Mouse (Mus musculus) liver, embryonic 12.5 days (tissue): ENCODE results near the gene Srgap2. TPM values are rescaled to one million over a fixed set of nuclear protein-coding genes. Genes with fewer than 3 reads are reported as not detected.
"Not testable (repeated sequence)": the region's sequence is repeated elsewhere in the genome, so short reads cannot be mapped to it uniquely, and the experiment has no call there.

ENCODE experiments used
- ATAC-seq: fragments of 200-750 bp; cut with Nextera tagmentation; 2 replicates; pipeline ENCODE4 v1.8.0; 2017; ENCODE audit warnings: moderate number of reproducible peaks, mild to moderate bottlenecking, moderate library complexity
- H3K27ac ChIP-seq: fragments of 300-500 bp; sonication (generic); 2 replicates; pipeline ENCODE4 v1.5.1; 2016; ENCODE audit warnings: mild to moderate bottlenecking
- H3K27me3 ChIP-seq: fragments of 300-500 bp; sonication (generic); replicated peaks from 2 replicates; pipeline ENCODE4 v1.6.1; 2016; ENCODE audit warnings: mild to moderate bottlenecking, moderate library complexity
- H3K36me3 ChIP-seq: fragments of 300-500 bp; sonication (generic); 2 replicates; pipeline ENCODE4 v1.6.1; 2016; ENCODE audit warnings: mild to moderate bottlenecking, moderate library complexity
- H3K4me1 ChIP-seq: fragments of 300-500 bp; sonication (generic); 2 replicates; pipeline ENCODE4 v1.6.1; 2016
- H3K4me2 ChIP-seq: fragments of 300-500 bp; sonication (generic); 2 replicates; pipeline ENCODE4 v1.6.1; 2016; ENCODE audit warnings: mild to moderate bottlenecking, moderate library complexity
- H3K4me3 ChIP-seq: fragments of 300-500 bp; sonication (generic); 2 replicates; pipeline ENCODE4 v1.5.1; 2016; ENCODE audit warnings: mild to moderate bottlenecking, moderate library complexity
- H3K9ac ChIP-seq: fragments of 300-500 bp; sonication (generic); 2 replicates; pipeline ENCODE4 v1.6.1; 2016; ENCODE audit warnings: mild to moderate bottlenecking, moderate library complexity
- H3K9me3 ChIP-seq: fragments of 300-500 bp; sonication (generic); replicated peaks from 2 replicates; pipeline ENCODE4 v1.6.1; 2016; ENCODE audit warnings: mild to moderate bottlenecking, moderate library complexity
- WGBS: fragments of 180-500 bp; shearing (Covaris S2); methylation state at CpG from one replicate; pipeline ENCODE4 v1.1.7; 2016; ENCODE audit not compliant: insufficient replicate concordance; 5-methylcytosine and 5-hydroxymethylcytosine counted together
- polyA plus RNA-seq: library from polyadenylated mRNA; unstranded; fragments of >200 nt; fragmentation: Nextera tagmentation; extraction: Ambion mirVana; gene quantifications from 2 replicates; pipeline ENCODE4 v1.2.1, GENCODE M21; 2016

The Srgap2 gene
- polyA plus RNA-seq, 1 experiment from 2014 or later = 5.8 TPM

DNA sequence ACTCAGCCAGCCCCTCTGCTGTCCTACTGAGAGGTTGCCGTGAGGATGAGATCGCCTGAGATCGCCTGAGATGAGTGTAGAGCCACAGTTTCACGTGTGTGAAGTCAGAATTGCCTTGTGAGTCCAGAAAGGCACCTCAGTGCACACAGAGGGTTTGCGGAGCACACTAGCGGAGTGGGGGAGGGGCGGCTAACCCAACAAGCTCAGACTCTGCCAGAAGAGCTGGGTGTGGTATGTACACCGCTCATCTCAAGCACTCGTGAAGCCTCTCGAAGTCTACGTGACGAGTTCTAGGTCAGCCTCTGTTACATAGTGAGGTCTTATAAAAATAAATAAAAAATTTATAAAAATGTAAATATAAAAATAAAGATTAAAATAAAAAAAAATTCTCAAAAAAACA lies 263.2 kb downstream of the Srgap2 start:
- no peak overlapping the region for H3K27ac ChIP-seq
- no peak overlapping the region for H3K4me2 ChIP-seq
- no peaks in the 10 kb centered on the region for H3K36me3 ChIP-seq
- no peaks in the 10 kb centered on the region for H3K4me1 ChIP-seq
- peaks cover 30% of the 10 kb centered on the region for H3K27me3 ChIP-seq
- no peaks in the 10 kb centered on the region for H3K9me3 ChIP-seq
- WGBS = 56% methylated on average over 12 of the region's 12 CpGs
- ATAC-seq = no peak
- no peak overlapping the region for H3K9ac ChIP-seq
- H3K4me3 ChIP-seq = no peak overlapping the region

DNA sequence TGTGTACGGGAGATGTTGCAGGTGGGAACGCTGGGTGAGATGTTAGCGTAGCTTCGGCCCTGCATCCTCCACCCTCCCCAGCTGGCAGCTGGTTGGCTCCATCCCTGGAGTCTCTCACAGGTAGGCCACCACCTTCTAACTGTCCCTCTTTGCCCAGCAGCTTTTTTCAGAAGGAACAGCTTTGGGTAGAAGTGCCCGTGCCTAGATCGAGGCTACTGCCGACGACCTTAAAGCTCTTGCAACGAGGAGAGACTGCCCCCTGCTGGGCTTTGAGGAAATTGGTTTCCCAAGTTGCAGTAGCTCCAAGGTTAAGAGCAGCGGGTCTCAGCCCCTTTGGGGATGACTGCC lies 266.9 kb downstream of the Srgap2 start:
- H3K9ac ChIP-seq = no peak overlapping the region
- no peak overlapping the region for H3K4me3 ChIP-seq
- H3K27ac ChIP-seq = no peak overlapping the region
- no peak for ATAC-seq
- H3K36me3 ChIP-seq = no peaks in the 10 kb centered on the region
- peaks cover 35% of the 10 kb centered on the region for H3K27me3 ChIP-seq
- WGBS = 30% methylated on average over 10 of the region's 10 CpGs
- no peaks in the 10 kb centered on the region for H3K9me3 ChIP-seq
- no peak overlapping the region for H3K4me2 ChIP-seq
- no peaks in the 10 kb centered on the region for H3K4me1 ChIP-seq

- Histone ChIP-seq H3K9ac (no peak overlapping the region), H3K36me3 (no peaks in the 10 kb centered on the region), H3K9me3 (no peaks in the 10 kb centered on the region), H3K27ac (no peak overlapping the region), H3K4me2 (no peak overlapping the region), H3K4me1 (no peaks in the 10 kb centered on the region), H3K27me3 (peaks cover 40% of the 10 kb centered on the region), H3K4me3 (no peak overlapping the region)
- no peak for ATAC-seq
- 49% methylated on average over 10 of the region's 10 CpGs for WGBS
Measured at GRCm38 (mm10) chr1:131259632-131260308, 267.4 kb downstream of the Srgap2 start.

DNA sequence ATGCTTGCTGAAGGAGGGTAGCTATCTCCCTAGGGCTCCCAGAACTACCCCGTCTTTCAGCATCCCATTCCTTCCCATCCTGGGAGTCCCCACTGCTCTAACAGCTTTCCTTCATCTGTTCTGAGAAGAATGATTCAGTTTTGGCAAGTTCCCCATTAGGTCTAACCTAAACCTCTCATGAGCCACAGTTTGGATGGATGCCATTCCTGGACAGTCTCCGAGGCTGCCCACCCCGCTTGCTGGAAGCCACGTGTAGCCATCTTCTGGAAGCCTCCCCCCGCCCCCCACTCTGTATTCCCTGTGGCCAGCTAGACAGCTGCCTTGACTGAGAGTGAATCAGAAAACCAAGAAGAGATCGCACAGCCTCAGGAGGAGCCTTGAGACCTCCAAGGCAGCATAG lies 269.9 kb downstream of the Srgap2 start:
- Histone ChIP-seq H3K27me3 (peaks cover 50% of the 10 kb centered on the region), H3K9me3 (no peaks in the 10 kb centered on the region), H3K9ac (no peak overlapping the region), H3K4me3 (no peak overlapping the region), H3K4me1 (no peaks in the 10 kb centered on the region), H3K27ac (no peak overlapping the region), H3K4me2 (no peak overlapping the region), H3K36me3 (no peaks in the 10 kb centered on the region)
- no peak for ATAC-seq
- WGBS = 64% methylated on average over 6 of the region's 6 CpGs

- 46% methylated on average over 7 of the region's 7 CpGs for WGBS
- H3K36me3 ChIP-seq, H3K27ac ChIP-seq, H3K4me2 ChIP-seq, ATAC-seq, H3K4me1 ChIP-seq, H3K9me3 ChIP-seq, H3K4me3 ChIP-seq, H3K9ac ChIP-seq: not testable (repeated sequence)
- H3K27me3 ChIP-seq = peaks cover 41% of the 10 kb centered on the region
Measured at GRCm38 (mm10) chr1:131252516-131253250, 274.5 kb downstream of the Srgap2 start.

- Histone ChIP-seq H3K27me3 (peaks cover 86% of the 10 kb centered on the region), H3K27ac (no peak overlapping the region), H3K9ac (no peak overlapping the region), H3K4me3 (peak overlapping the region; percentile 23; the same call in 1 of the 2 replicates), H3K36me3 (no peaks in the 10 kb centered on the region), H3K9me3 (no peaks in the 10 kb centered on the region), H3K4me1 (peaks cover 25% of the 10 kb centered on the region), H3K4me2 (peak overlapping the region; percentile 75)
- ATAC-seq = no peak
- 5% methylated on average over 7 of the region's 7 CpGs for WGBS
Measured at GRCm38 (mm10) chr1:131246433-131247395, 280.4 kb downstream of the Srgap2 start.

DNA sequence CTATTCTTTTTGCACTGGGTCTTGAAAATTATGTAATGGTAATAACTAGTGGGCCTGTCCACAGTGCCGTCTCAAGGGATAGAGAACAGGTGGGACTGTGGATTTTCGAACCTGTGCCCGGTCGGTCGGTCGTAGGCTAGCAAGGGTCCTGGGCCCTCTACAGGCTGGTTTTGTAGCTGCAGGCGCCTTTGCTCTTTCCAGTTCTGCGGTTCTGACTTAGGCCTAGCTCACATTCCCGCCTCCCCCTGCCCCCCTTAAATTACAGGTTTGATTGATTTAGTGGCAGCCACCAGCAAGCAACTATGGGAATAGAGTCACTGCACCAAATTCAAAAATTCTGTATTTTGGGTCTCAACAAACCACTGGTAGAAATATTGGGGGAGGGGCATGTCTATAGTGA lies 281.2 kb downstream of the Srgap2 start:
- H3K9me3 ChIP-seq = no peaks in the 10 kb centered on the region
- no peaks in the 10 kb centered on the region for H3K36me3 ChIP-seq
- H3K4me2 ChIP-seq = peak overlapping the region; percentile 75
- H3K4me3 ChIP-seq = peak overlapping the region; percentile 60
- H3K27me3 ChIP-seq = peaks cover 93% of the 10 kb centered on the region
- H3K27ac ChIP-seq = no peak overlapping the region
- WGBS = 4% methylated on average over 9 of the region's 9 CpGs
- peaks cover 25% of the 10 kb centered on the region for H3K4me1 ChIP-seq
- no peak overlapping the region for H3K9ac ChIP-seq
- ATAC-seq = peak; percentile 28; the same call in 1 of the 2 replicates

DNA sequence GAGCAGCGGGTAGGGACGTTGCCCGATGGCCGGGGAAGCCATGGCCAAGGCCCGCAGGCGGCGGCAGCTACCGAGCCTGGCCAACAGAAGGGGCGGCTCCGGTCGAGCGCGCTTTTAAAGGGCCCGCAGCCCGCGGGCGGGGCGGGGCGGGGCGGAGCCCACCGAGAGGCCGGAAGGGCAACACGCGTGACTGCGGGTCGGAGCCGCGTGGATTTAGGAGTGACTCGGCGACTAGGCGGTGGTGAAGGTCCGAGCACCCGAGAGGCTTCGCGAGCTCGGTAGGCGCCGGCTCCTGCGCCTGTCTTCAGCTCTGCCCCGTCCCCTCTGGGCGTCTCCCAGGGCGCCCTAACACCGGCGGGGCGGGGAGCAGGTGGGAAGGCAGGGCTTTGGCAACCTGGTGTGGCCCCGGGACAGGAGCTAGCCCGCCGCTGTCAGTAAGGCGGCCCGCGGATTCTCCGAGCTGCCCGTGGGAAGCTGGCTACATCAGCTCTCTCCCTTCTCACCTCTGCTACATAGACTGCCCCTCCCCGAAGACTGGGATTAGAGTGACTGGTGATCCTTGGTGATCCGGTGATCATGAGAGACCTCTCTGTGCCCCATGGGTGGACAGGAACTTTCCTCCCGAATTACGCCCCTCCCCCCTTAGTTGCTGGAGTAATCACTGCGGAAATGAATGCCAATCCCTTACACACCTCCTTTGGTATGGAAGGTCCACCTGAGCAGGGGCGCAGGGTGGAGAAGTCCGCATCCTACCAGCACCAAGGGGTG lies 281.9 kb downstream of the Srgap2 start, which contains the start of gene Rassf5:
TSS of gene Rassf5 (minus strand) at position 170 of the 768 bp plus-strand sequence.
- Histone ChIP-seq H3K4me3 (peak within 1 kb of the TSS; percentile 60), H3K4me2 (peak within 1 kb of the TSS; percentile 75), H3K9ac (peak within 1 kb of the TSS; percentile 45), H3K9me3 (no peaks in the 10 kb centered on the region), H3K27ac (no peak within 1 kb of the TSS), H3K27me3 (peaks cover 100% of the 10 kb centered on the region), H3K4me1 (peaks cover 25% of the 10 kb centered on the region), H3K36me3 (no peaks in the 10 kb centered on the region)
- ATAC-seq = peak; percentile 51; the same call in 1 of the 2 replicates
- WGBS = 1% methylated on average over 54 of the region's 60 CpGs

DNA sequence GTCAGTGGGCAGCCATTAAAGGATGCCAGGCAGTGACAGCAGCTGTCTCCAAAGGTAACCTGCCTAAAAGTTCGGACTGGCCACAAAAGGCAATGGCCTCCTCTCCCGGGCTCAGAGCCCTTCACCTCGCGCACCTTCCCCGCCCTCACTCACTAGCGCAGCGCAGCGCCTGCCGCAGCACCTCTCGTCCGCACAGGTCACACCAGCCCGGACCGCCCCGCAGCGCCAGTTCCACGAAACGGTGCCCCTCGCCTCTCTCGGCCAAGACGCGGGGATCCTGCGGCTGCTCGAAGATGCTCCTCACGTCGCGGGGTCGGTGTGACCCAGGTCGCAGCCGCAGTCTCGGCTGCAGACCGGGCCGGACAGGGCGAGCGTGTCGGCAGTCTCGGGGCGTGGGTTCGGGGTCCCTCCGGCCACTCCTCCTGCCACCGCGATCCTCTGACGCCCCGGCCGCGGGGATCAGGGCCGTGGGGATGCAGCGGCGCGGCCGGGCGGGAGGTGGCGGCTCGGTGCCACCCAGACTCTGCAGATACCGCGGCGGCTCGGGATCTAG lies 282.5 kb downstream of the Srgap2 start:
- Histone ChIP-seq H3K9ac (peak overlapping the region; percentile 45), H3K4me3 (peak overlapping the region; percentile 60), H3K9me3 (no peaks in the 10 kb centered on the region), H3K36me3 (no peaks in the 10 kb centered on the region), H3K27ac (no peak overlapping the region), H3K4me1 (peaks cover 25% of the 10 kb centered on the region), H3K27me3 (peaks cover 100% of the 10 kb centered on the region), H3K4me2 (peak overlapping the region; percentile 75)
- 3% methylated on average over 57 of the region's 57 CpGs for WGBS
- ATAC-seq = no peak

DNA sequence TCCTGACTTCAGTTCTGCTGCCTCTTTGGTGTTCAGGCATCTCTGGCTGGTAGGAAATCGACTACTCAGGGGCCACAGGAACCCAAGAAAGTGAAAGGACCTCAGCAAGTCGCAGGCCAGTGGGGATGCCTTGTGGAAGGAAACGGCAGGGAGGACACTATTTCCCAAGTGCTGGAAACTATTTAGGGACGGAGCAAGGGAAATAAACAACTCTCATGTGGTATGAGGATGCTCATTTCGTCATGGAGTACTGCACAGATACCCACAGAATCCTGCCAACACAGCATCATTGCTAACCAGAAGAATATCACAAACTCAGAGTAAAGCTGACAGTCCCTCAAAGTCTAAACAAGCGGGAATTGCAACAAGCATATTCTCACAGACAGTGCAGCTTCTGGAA lies 284.2 kb downstream of the Srgap2 start:
- Histone ChIP-seq H3K4me1 (peaks cover 25% of the 10 kb centered on the region), H3K36me3 (no peaks in the 10 kb centered on the region), H3K4me3 (no peak overlapping the region), H3K27me3 (peaks cover 99% of the 10 kb centered on the region), H3K9ac (no peak overlapping the region), H3K9me3 (no peaks in the 10 kb centered on the region), H3K27ac (no peak overlapping the region), H3K4me2 (no peak overlapping the region)
- no peak for ATAC-seq
- WGBS = 30% methylated on average over 6 of the region's 6 CpGs

GRCm38 (mm10) chr1:131239576-131240193 lies 287.5 kb downstream of the Srgap2 start:
- Histone ChIP-seq H3K27ac (no peak overlapping the region), H3K27me3 (peaks cover 90% of the 10 kb centered on the region), H3K4me1 (peaks cover 4% of the 10 kb centered on the region; the same call in 1 of the 2 replicates), H3K9me3 (no peaks in the 10 kb centered on the region), H3K4me2 (no peak overlapping the region), H3K4me3 (no peak overlapping the region), H3K36me3 (no peaks in the 10 kb centered on the region), H3K9ac (no peak overlapping the region)
- no peak for ATAC-seq
- WGBS = 58% methylated on average over 12 of the region's 12 CpGs
